Mouse (Mus musculus) liver, adult (tissue): ENCODE results near the gene Fzd9.

ENCODE experiments used
- GATA4 ChIP-seq: IDR thresholded peaks from 2 replicates; pipeline ENCODE4 v1.6.1; 2014; ENCODE audit warnings: mild to moderate bottlenecking, low read length; ENCODE audit not compliant: insufficient replicate concordance

Gene Fzd9

DNA sequence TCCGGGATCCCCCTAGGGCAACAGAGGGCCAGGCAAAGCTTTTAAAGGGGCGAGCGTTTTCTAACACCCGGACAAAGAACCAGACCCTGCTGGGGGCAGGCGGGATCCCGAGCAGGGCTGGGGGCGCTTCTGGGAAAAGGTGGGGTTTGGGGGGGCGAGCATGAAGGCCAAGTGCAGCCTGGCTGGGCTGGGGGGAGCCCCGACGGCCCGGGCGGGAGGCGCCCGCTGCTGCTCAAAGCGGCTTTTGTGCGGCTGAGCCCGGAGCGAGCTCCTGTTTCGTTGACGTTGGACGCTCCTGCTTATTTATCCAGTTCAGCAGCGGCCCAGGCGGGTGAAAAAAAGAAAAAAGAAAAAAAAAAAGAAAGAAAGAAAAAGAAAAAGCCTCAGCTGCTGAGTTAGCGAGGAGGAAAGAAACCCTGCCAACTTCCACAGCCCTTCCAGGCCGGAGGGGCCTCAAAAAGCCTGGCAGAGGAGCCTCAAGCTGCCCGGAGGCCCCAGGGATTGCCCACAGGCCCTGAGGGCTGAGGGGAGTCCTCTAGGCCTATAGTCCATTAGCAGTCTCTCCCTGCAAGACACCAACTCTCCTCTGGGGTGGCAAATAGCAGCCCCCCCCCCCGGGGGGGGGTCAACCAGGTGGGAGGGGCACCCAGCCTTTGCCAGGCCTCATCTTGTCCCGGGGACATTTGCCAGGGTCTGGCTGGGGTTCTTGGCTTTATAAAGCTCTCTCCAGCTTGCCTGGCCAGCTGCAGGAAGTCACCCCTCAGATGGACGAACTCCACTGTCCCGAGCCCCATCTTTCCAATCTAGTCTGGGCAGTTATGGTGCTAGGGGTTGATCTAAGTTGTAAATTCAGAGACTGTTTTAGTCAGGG, 7.5 kb upstream of the Fzd9 start:
- TF ChIP-seq GATA4 = no peak

- no peak for TF ChIP-seq GATA4
Measured at GRCm38 (mm10) chr5:135257559-135257958, 6.5 kb upstream of the Fzd9 start.

DNA sequence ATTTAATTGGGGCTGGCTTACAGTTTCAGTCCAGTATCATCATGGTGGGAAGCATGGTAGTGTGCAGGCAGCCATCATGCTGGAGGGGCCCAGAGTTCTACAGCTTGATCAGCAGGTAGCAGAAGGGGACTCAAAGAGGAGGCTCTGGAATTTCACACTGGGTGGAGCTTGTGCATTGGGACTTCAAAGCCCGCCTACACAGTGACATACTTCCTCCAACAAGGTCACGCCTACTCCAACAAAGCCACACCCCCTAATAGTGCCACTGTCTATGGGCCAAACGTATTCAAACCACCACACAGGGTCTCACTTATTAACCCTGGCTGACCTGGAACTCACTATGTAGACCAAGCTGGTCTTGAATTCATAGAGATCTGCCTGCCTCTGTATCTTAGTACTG, 5.1 kb upstream of the Fzd9 start:
- no peak for TF ChIP-seq GATA4

- no peak for TF ChIP-seq GATA4
Measured at GRCm38 (mm10) chr5:135253741-135254401, 2.8 kb upstream of the Fzd9 start.

DNA sequence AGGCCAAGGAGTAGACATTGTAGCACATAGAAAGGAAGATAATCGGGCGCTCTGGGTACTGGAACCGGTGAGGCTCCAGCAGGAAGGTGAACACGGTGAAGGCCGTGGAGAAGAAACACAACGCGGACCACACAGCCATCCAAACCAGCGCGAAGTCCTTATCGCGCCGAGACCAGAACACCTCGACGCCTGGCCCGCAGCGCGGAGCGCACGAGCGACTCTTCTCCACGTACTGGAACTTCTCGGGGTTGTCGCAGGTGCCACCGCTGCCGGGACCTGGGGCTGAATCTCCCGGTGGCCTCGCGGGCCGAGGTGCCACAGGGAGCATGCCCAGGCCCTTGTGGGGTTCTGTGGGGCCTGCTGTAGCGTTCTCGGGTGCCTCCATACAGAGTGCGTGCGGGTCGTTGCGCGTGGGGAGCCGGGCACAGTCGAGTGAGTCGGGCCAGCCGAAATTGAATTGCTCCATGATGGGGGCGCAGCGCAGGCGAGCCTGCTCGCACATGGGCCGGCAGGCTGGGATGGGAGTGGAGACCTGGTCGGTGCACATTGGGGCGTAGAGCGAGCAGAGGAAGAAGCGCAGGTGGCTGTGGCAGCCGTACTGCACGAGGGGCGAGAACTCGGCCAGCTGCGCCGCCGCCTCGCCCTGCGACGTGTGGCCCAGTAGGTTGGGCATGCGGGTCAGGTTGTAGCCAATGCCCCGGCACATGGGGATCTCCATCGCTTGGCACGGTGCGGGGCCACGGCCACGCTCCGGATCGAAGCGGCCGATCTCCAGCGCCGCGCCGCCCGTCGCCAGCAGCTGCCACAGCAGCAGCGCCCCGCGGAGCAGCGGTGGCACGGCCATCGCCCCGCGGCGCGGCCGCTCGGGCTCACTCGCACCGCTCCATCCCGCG, 598 bp downstream of the Fzd9 start:
- TF ChIP-seq GATA4 = no peak

DNA sequence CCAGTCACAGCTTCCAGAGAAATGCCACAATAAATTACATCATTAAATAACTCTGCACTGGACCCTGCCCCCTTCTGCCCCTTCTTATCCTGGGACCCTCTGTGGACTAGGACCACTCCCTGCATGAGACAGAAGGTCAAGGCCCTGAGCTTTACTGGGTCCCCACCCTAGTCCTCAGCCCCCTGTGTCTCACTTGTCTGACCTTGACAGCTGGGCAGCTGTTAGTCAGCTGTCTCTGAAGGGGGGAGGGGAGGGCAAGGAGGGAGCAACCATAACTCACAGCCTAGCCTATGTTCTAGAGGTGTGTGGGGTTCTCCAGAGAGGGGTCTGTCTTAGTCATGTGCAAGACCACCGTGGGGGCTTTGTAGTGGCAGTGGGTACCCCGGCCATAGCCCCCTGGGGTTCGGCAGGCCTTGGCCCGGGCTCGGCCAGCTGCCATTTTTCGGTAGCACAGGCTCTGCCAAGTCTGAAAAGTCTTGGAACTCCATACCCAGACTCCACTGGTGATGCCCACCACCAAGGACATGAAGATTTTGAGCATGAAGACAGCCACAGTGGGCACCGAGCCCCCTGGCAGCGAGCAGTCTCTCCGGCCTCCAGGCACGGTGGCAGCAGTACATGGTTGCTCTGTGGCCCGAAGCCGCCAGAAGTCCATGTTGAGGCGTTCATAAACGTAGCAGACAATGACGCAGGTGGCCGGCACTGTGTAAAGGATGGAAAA, 1.9 kb downstream of the Fzd9 start:
- TF ChIP-seq GATA4 = no peak

- TF ChIP-seq GATA4 = no peak
Measured at GRCm38 (mm10) chr5:135247337-135247736, 3.7 kb downstream of the Fzd9 start.

DNA sequence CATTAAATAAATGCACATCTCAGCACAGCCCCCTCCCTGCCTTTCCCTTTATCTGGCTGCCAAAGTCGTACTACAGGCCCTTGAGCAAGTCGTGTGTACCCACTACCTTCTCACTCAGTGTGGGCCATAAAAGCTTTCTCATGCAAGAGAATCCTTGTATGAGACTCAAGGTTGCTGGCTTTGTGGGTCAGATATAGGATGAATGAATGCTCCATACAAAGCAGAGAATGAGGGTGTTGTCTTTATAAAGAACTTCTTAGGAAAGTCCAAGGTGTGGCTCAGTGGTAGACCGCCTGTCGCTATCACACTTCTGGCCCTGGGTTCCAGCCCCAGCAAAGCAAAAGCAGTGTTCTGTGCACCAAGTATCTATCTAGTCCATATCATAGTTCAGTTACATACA, 4.5 kb downstream of the Fzd9 start:
- no peak for TF ChIP-seq GATA4

- TF ChIP-seq GATA4 = no peak
Measured at GRCm38 (mm10) chr5:135243166-135243565, 7.9 kb downstream of the Fzd9 start.

- TF ChIP-seq GATA4 = no peak
Measured at GRCm38 (mm10) chr5:135242608-135243007, 8.4 kb downstream of the Fzd9 start.

DNA sequence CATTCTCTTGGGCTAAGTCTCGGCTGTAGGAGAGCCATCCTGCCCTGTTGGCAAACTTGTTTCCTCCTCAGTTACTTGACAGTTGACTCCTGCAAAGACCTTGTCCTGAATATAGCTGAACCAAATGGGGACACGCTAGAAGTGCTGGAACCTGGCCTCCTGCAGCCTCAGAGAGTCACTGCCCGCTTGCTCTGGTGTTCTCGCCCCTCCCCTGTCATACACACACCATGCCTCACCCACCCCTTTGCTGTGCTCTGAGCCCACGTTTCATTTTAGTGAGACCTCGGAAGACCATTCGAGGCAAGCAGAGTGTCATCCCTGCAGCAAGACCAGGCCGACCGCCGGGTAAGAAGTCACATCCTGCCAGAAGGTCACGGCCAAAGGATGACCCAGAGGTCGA, 8.9 kb downstream of the Fzd9 start:
- no peak for TF ChIP-seq GATA4

- TF ChIP-seq GATA4 = no peak
Measured at GRCm38 (mm10) chr5:135241474-135241873, 9.6 kb downstream of the Fzd9 start.

DNA sequence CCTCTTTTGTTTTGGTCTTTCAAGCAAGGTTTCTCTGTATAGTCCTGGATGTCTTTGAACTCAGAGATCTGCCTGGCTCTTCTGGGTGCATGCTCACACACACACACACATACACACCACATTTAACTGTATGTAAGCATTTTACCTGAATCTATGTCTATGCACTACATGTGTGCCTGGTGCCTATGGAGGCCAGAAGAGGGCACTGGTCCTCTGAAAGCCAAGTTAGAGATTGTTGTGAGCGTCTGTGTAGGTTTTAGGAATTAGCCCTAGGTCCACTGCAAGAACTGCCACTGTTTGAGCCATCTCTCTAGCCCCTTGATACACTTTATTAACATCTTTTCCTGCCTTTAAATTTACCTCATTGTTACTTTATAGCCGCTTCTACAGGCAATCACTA, 12.2 kb downstream of the Fzd9 start:
- TF ChIP-seq GATA4 = no peak

DNA sequence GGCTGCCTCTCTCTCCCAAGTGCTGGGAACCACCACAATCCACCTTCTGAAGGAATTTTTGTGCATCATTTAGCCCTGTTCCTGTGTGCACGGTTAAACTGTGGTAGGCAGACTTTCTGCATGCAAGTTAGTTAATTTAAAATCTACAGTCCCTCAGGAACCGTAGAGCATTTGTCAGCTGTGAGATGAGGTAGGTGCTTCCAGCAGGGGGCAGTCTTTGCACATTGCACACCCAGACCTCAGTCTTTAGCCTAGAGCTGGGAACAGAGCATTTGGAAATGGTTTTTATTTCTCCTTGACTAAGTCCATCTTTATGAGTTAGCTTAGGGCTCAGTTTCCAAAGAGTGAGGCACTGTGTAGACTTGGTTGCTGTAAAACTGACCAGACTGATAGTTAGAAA, 14.5 kb downstream of the Fzd9 start:
- TF ChIP-seq GATA4 = no peak
